Mouse (Mus musculus) MEL (cell line): Measurements from ENCODE around the gene Fgf22. TPM values are rescaled to one million over a fixed set of nuclear protein-coding genes. Genes with fewer than 3 reads are reported as not detected.

Experiments used
- DNase-seq: peaks from one replicate; pipeline ENCODE4 v3.0.0; 2011; ENCODE audit warnings: low read depth, low spot score
- H3K27ac ChIP-seq: 2 replicates; pipeline ENCODE4 v1.5.1; 2012; ENCODE audit warnings: low read depth, mild to moderate bottlenecking, control low read depth, low read length, moderate library complexity; ENCODE audit not compliant: control insufficient read depth
- H3K27me3 ChIP-seq, 2 experiments: fragments of 150-350 bp in 1 of 2; sonication (generic) in 1 of 2; 2 replicates each; pipeline ENCODE4 v1.6.1; 2012; ENCODE audit warnings: low read length in 2 of 2, mild to moderate bottlenecking in 2 of 2, improper control_type of control experiment in 1 of 2, moderate library complexity in 1 of 2; ENCODE audit not compliant: insufficient read depth in 2 of 2, control insufficient read depth in 1 of 2
- H3K36me3 ChIP-seq, 2 experiments: 2 replicates each; pipeline ENCODE4 v1.6.1; 2012 to 2014; ENCODE audit warnings: low read length in 2 of 2, improper control_type of control experiment in 1 of 2, inconsistent platforms in 1 of 2, mild to moderate bottlenecking in 1 of 2; ENCODE audit not compliant: insufficient read depth in 2 of 2, control insufficient read depth in 1 of 2
- H3K4me1 ChIP-seq, 2 experiments: fragments of 150-350 bp in 1 of 2; sonication (generic) in 1 of 2; 2 replicates each; pipeline ENCODE4 v1.6.1; 2012; ENCODE audit warnings: low read length in 2 of 2, improper control_type of control experiment in 1 of 2, mild to moderate bottlenecking in 1 of 2; ENCODE audit not compliant: insufficient read depth in 2 of 2, control insufficient read depth in 1 of 2
- H3K4me3 ChIP-seq, 2 experiments: fragments of 150-350 bp in 1 of 2; sonication (generic) in 1 of 2; 2 replicates each; pipeline ENCODE4 v1.5.1; 2012; ENCODE audit warnings: low read depth in 2 of 2, low read length in 2 of 2, mild to moderate bottlenecking in 2 of 2, moderate library complexity in 2 of 2, control low read depth in 1 of 2, improper control_type of control experiment in 1 of 2; ENCODE audit not compliant: control insufficient read depth in 1 of 2, insufficient read depth in 1 of 2
- H3K79me2 ChIP-seq: 2 replicates; pipeline ENCODE4 v1.6.1; 2012; ENCODE audit warnings: mild to moderate bottlenecking, low read length, moderate library complexity; ENCODE audit not compliant: control insufficient read depth, poor library complexity, insufficient read depth
- H3K9ac ChIP-seq: 2 replicates; pipeline ENCODE4 v1.6.1; 2012; ENCODE audit warnings: low read depth, mild to moderate bottlenecking, control low read depth, low read length, moderate library complexity; ENCODE audit not compliant: control insufficient read depth, poor library complexity, severe bottlenecking
- H3K9me3 ChIP-seq: fragments of 150-350 bp; sonication (generic); replicated peaks from 2 replicates; pipeline ENCODE4 v1.6.1; 2012; ENCODE audit warnings: mild to moderate bottlenecking, low read length, improper control_type of control experiment, moderate library complexity; ENCODE audit not compliant: insufficient read depth
- BHLHE40 ChIP-seq: IDR thresholded peaks from 2 replicates; pipeline ENCODE4 v1.6.1; 2012; ENCODE audit warnings: low read depth, mild to moderate bottlenecking, inconsistent platforms, low read length, improper control_type of control experiment, borderline replicate concordance
- CTCF ChIP-seq, 3 experiments: IDR thresholded peaks in 2 of 3; conservative IDR thresholded peaks in 1 of 3; 2 replicates each; pipeline ENCODE4 v1.5.1; 2011 to 2012; ENCODE audit warnings: low read length in 3 of 3, low read depth in 2 of 3, mild to moderate bottlenecking in 2 of 3, improper control_type of control experiment in 1 of 3, inconsistent platforms in 1 of 3, mixed read lengths in 1 of 3, moderate library complexity in 1 of 3; ENCODE audit not compliant: control insufficient read depth in 1 of 3, insufficient read depth in 1 of 3, poor library complexity in 1 of 3, severe bottlenecking in 1 of 3
- ETS1 ChIP-seq: IDR thresholded peaks from 2 replicates; pipeline ENCODE4 v1.6.1; 2012; ENCODE audit warnings: low read depth, mild to moderate bottlenecking, inconsistent platforms, low read length, improper control_type of control experiment, moderate library complexity
- HCFC1 ChIP-seq: IDR thresholded peaks from 2 replicates; pipeline ENCODE4 v1.6.1; 2012; ENCODE audit warnings: low read depth, mild to moderate bottlenecking, inconsistent platforms, low read length, improper control_type of control experiment, moderate library complexity
- KAT2A ChIP-seq: conservative IDR thresholded peaks from 2 replicates; pipeline ENCODE4 v1.6.1; 2012; ENCODE audit warnings: low read depth, low read length, improper control_type of control experiment, inconsistent platforms
- MXI1 ChIP-seq: IDR thresholded peaks from 2 replicates; pipeline ENCODE4 v1.6.1; 2011; ENCODE audit warnings: mild to moderate bottlenecking, low read depth, low read length, improper control_type of control experiment
- RAD21 ChIP-seq: IDR thresholded peaks from 2 replicates; pipeline ENCODE4 v1.6.1; 2011; ENCODE audit warnings: mild to moderate bottlenecking, low read depth, low read length, improper control_type of control experiment
- SIN3A ChIP-seq: IDR thresholded peaks from 2 replicates; pipeline ENCODE4 v1.6.1; 2012; ENCODE audit warnings: low read length, improper control_type of control experiment, inconsistent platforms
- SMC3 ChIP-seq: IDR thresholded peaks from 2 replicates; pipeline ENCODE4 v1.6.1; 2011; ENCODE audit warnings: low read depth, low read length, improper control_type of control experiment
- TCF12 ChIP-seq: IDR thresholded peaks from 2 replicates; pipeline ENCODE4 v1.6.1; 2014; ENCODE audit warnings: low read depth, mild to moderate bottlenecking, inconsistent platforms, low read length, improper control_type of control experiment, moderate library complexity
- USF2 ChIP-seq, 2 experiments: IDR thresholded peaks; 2 replicates each; pipeline ENCODE4 v1.6.1; 2011 to 2012; ENCODE audit warnings: improper control_type of control experiment in 2 of 2, low read length in 2 of 2, borderline replicate concordance in 1 of 2, inconsistent platforms in 1 of 2, low read depth in 1 of 2, mild to moderate bottlenecking in 1 of 2; ENCODE audit not compliant: insufficient read depth in 1 of 2
- ZC3H11A ChIP-seq: IDR thresholded peaks from 2 replicates; pipeline ENCODE4 v1.6.1; 2012; ENCODE audit warnings: low read depth, mild to moderate bottlenecking, inconsistent platforms, low read length, improper control_type of control experiment
- ZMIZ1 ChIP-seq: IDR thresholded peaks from 2 replicates; pipeline ENCODE4 v1.6.1; 2012; ENCODE audit warnings: low read depth, mild to moderate bottlenecking, inconsistent platforms, low read length, improper control_type of control experiment, moderate library complexity
- polyA plus RNA-seq, 2 experiments: library from polyadenylated mRNA; stranded (reverse) in 1 of 2; unstranded in 1 of 2; fragments of >175 nt in 1 of 2; fragments of >200 nt in 1 of 2; gene quantifications; 2 replicates each; pipeline versions ENCODE4 v1.2.1 to v1.2.4; 2012; ENCODE audit warnings: low replicate concordance in 2 of 2, low read depth in 1 of 2; ENCODE audit not compliant: insufficient read length in 2 of 2, insufficient read depth in 1 of 2, missing spikeins in 1 of 2
- total RNA-seq: library from RNA; depleted of rRNA; stranded (reverse); fragments of 300-350 nt; gene quantifications from 2 replicates; pipeline ENCODE4 v1.2.3, GENCODE M21; 2012

The Fgf22 gene
- total and polyA plus RNA-seq, 3 experiments: 0.15 to 0.33 TPM; not detected in 1

DNA sequence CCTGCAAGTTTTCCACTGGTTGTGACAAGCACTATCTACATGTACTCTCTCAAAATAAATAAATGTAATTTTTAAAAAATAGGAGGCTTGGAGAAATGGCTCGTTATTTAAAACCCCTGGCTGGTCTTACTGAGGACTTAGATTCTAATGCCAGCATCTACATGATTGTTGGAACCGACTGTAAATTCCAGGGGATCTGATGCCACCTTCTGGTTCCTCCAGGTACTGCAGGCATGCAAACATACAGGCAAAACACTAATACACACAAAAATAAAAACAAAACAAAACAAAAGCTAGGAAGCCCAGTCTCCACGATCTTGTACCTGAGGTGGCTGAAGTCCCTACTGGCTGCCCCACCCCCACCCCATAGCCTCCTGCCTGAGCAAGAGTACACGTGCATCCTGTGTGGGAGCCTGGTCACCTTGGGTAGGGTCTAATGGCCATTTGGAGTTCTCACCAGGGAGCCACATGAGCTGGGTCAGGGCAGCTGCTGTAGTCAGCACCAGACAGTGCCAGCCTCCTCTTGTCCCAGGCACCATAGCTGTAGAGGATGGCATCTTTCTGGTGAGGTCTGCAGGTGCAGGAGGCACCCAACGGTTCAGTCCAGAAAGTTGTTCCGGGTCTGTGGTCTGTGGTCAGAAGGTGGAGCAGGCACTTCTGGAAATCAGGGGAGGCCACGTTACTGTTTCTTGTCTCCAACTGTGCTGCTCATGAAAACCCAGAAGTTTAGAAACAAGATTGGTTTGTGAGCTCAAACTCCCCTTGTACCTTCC, 33.7 kb downstream of the Fgf22 start:
- no peak overlapping the region; the same call in 1 of the 2 replicates for H3K27ac ChIP-seq
- H3K4me3 ChIP-seq: peak overlapping the region in 1 of 2 experiments; percentile 29; a peak in 2 of 4 replicates
- H3K27me3 ChIP-seq: no peaks in the 10 kb centered on the region
- peaks cover 0 to 10% of the 10 kb centered on the region in 2 experiments; a peak in 3 of 4 replicates for H3K4me1 ChIP-seq
- TF ChIP-seq ZC3H11A (peak; percentile 69), SMC3 (peak; percentile 81), KAT2A (no peak), MXI1 (peak; percentile 41; the same call in 1 of the 2 replicates), USF2 (IDR thresholded peaks at IDR 0.05; ENCODE audit: borderline replicate concordance in 1 of 2, insufficient read depth in 1 of 2, low read depth in 1 of 2, low read length in 2 of 2) (no peak), CTCF (IDR thresholded peaks at IDR 0.05 in 2 of 3, conservative IDR thresholded peaks at IDR 0.05 in 1 of 3; ENCODE audit: control insufficient read depth in 1 of 3, insufficient read depth in 1 of 3, low read depth in 2 of 3, low read length in 3 of 3, poor library complexity in 1 of 3, severe bottlenecking in 1 of 3) (peak; percentile 66 to 96 (median 90)), ETS1 (no peak), SIN3A (peak; percentile 52; the same call in 1 of the 2 replicates), TCF12 (0 out of 2 replicates have a peak, but pooled peaks have one; percentile 9), ZMIZ1 (no peak), BHLHE40 (peak; percentile 9; the same call in 1 of the 2 replicates), HCFC1 (0 out of 2 replicates have a peak, but pooled peaks have one; percentile 21), RAD21 (peak; percentile 85)
- TF ChIP-seq, all 39 proteins: peak for 9
- Histone ChIP-seq H3K9ac (peak overlapping the region; percentile 42), H3K79me2 (no peaks in the 10 kb centered on the region), H3K9me3 (no peaks in the 10 kb centered on the region), H3K36me3 (no peaks in the 10 kb centered on the region; a peak in 1 of 4 replicates)
- peak; percentile 83 for DNase-seq

DNA sequence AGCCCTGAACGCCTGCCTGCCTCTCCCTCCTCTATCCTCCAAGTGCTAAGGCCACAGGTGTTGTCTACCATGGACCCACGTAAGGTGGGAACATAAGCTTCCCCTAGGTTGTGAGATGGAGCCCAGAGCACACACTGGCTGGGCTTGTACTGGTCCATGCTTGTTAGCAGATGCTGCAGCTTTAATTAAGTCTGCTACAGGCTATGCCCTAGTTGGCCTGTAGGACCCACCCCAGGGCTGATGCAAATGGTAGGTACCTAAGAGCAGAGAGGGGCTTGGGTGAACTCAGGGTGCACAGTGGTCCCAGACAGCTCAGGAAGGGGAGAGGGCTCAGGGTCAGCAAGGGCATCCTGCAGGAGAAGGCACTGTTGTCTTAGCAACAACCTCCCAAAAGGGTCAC, 34.7 kb downstream of the Fgf22 start:
- no peak for TF ChIP-seq HCFC1
- no peak for TF ChIP-seq MXI1
- DNase-seq: no peak
- H3K27me3 ChIP-seq: no peaks in the 10 kb centered on the region
- peaks cover 0 to 4% of the 10 kb centered on the region in 2 experiments; a peak in 1 of 4 replicates for H3K36me3 ChIP-seq
- H3K4me3 ChIP-seq: no peak overlapping the region
- no peaks in the 10 kb centered on the region for H3K9me3 ChIP-seq
- no peaks in the 10 kb centered on the region for H3K79me2 ChIP-seq
- H3K4me1 ChIP-seq: peaks cover 0 to 10% of the 10 kb centered on the region in 2 experiments; a peak in 3 of 4 replicates
- no peak overlapping the region for H3K9ac ChIP-seq
- H3K27ac ChIP-seq: no peak overlapping the region
